17 mouse cellular contexts compared by ENCODE assay signal in genomic region chr1:88406807-88407198, GRCm38 (mm10). TPM values are rescaled to one million over a fixed set of nuclear protein-coding genes. Genes with fewer than 3 reads are reported as not detected.
DNase-seq lines count a peak whose midpoint lies in the region; ATAC-seq and TF ChIP-seq lines count a peak whose summit lies in the region.
"Had no signal": no experiment of that assay in that cellular context is flagged by ENCODE, and none has a peak within 500 bp of the region (broad histone marks: within the 10 kb centered on the region; RNA-seq: fewer than 3 reads in every experiment).

Spp2 (plus strand) TSS chr1:88406961.

- peak; percentile 45; the same call in 1 of the 2 replicates for TF ChIP-seq POLR2A in liver, adult 2 months (IDR thresholded peaks at IDR 0.05; ENCODE audit: extremely low read depth, insufficient read depth, low read length)

- H3K27ac ChIP-seq in midbrain, embryonic 15.5 days = peak within 1 kb of the TSS; percentile 32; the same call in 1 of the 2 replicates
- H3K27ac ChIP-seq in midbrain, embryonic 10.5 days (replicated peaks) = no peak within 1 kb of the TSS
- peak within 1 kb of the TSS; percentile 93 for H3K27ac ChIP-seq in liver, adult 2 months (replicated peaks; ENCODE audit: insufficient read depth, low read depth, low read length)
- peak within 1 kb of the TSS; percentile 66 for H3K27ac ChIP-seq in neural tube, embryonic 15.5 days (replicated peaks)
- H3K27ac ChIP-seq: left cerebral cortex, adult 2 months; neural tube, embryonic 12.5 days had no signal

- no peak for DNase-seq in adrenal gland, postnatal 10 days
- DNase-seq in adrenal gland, adult 8-10 months = no peak
- no peak for DNase-seq in midbrain, embryonic 10.5 days (ENCODE audit: low spot score)
- DNase-seq in liver, adult 2 months (ENCODE audit: extremely low read depth, low read depth, low spot score) = peak; percentile 97
- DNase-seq in T-cell, adult 2 months (ENCODE audit: low spot score) = no peak
- DNase-seq in layer of hippocampus, postnatal 36 days = no peak
- DNase-seq: adrenal gland, postnatal 36 days; lung, adult 18-20 months; thymus, postnatal 14 days had no signal

- no peaks in the 10 kb centered on the region for H3K4me1 ChIP-seq in midbrain, embryonic 15.5 days
- H3K4me1 ChIP-seq in midbrain, embryonic 10.5 days = peaks cover 11% of the 10 kb centered on the region
- H3K4me1 ChIP-seq in liver, adult 2 months (ENCODE audit: control insufficient read depth, insufficient read depth, low read length) = peaks cover 16% of the 10 kb centered on the region
- peaks cover 31% of the 10 kb centered on the region for H3K4me1 ChIP-seq in neural tube, embryonic 15.5 days

- no peaks in the 10 kb centered on the region for H3K27me3 ChIP-seq in midbrain, embryonic 15.5 days (replicated peaks)
- H3K27me3 ChIP-seq in midbrain, embryonic 10.5 days (ENCODE audit: low read depth, poor library complexity, severe bottlenecking) = no peaks in the 10 kb centered on the region
- H3K27me3 ChIP-seq in liver, adult 2 months (ENCODE audit: control insufficient read depth, insufficient read depth, low read length) = no peaks in the 10 kb centered on the region
- no peaks in the 10 kb centered on the region for H3K27me3 ChIP-seq in neural tube, embryonic 15.5 days (replicated peaks)
- H3K27me3 ChIP-seq: neural tube, embryonic 12.5 days; Patski had no signal

- WGBS in midbrain, embryonic 15.5 days = 77% methylated on average over 5 of the region's 5 CpGs
- 75% methylated on average over 5 of the region's 5 CpGs for WGBS in midbrain, embryonic 10.5 days
- WGBS in liver, adult 2 months = 23% methylated on average over 5 of the region's 5 CpGs
- 84% methylated on average over 5 of the region's 5 CpGs for WGBS in neural tube, embryonic 15.5 days

- H3K9me3 ChIP-seq in midbrain, embryonic 15.5 days = no peaks in the 10 kb centered on the region
- no peaks in the 10 kb centered on the region for H3K9me3 ChIP-seq in midbrain, embryonic 10.5 days (replicated peaks)
- no peaks in the 10 kb centered on the region for H3K9me3 ChIP-seq in neural tube, embryonic 15.5 days (replicated peaks)
- H3K9me3 ChIP-seq: neural tube, embryonic 12.5 days had no signal

- ATAC-seq in midbrain, embryonic 15.5 days (replicated peaks) = no peak
- ATAC-seq in neural tube, embryonic 15.5 days (ENCODE audit: low FRiP score) = no peak
- ATAC-seq: Patski had no signal

- H3K36me3 ChIP-seq in midbrain, embryonic 15.5 days (replicated peaks) = no peaks in the 10 kb centered on the region
- no peaks in the 10 kb centered on the region for H3K36me3 ChIP-seq in midbrain, embryonic 10.5 days
- H3K36me3 ChIP-seq in liver, adult 2 months (ENCODE audit: control insufficient read depth, insufficient read depth, low read length) = peaks cover 3% of the 10 kb centered on the region; the same call in 1 of the 2 replicates
- H3K36me3 ChIP-seq in neural tube, embryonic 15.5 days = no peaks in the 10 kb centered on the region
- H3K36me3 ChIP-seq: neural tube, embryonic 12.5 days had no signal

- no peaks in the 10 kb centered on the region for H3K79me2 ChIP-seq in liver, adult 2 months (ENCODE audit: control insufficient read depth, insufficient read depth, low read length)

- no peak within 1 kb of the TSS for H3K4me2 ChIP-seq in midbrain, embryonic 15.5 days
- peak within 1 kb of the TSS; percentile 2; the same call in 1 of the 2 replicates for H3K4me2 ChIP-seq in neural tube, embryonic 15.5 days
- H3K4me2 ChIP-seq: neural tube, embryonic 12.5 days had no signal

- TF ChIP-seq CTCF in liver, adult 2 months (IDR thresholded peaks at IDR 0.05; ENCODE audit: low read depth, low read length) = no peak

- H3K4me3 ChIP-seq in midbrain, embryonic 15.5 days = no peak within 1 kb of the TSS
- H3K4me3 ChIP-seq in midbrain, embryonic 10.5 days = no peak within 1 kb of the TSS
- peak within 1 kb of the TSS; percentile 72 for H3K4me3 ChIP-seq in liver, adult 2 months (ENCODE audit: insufficient read depth, low read depth, low read length)
- no peak within 1 kb of the TSS for H3K4me3 ChIP-seq in neural tube, embryonic 15.5 days (replicated peaks)
- H3K4me3 ChIP-seq: left cerebral cortex, adult 2 months; neural tube, embryonic 12.5 days had no signal

- no peak within 1 kb of the TSS for H3K9ac ChIP-seq in midbrain, embryonic 15.5 days
- H3K9ac ChIP-seq in liver, adult 2 months (ENCODE audit: low read depth, low read length) = peak within 1 kb of the TSS; percentile 79
- H3K9ac ChIP-seq in neural tube, embryonic 15.5 days (replicated peaks) = no peak within 1 kb of the TSS
- H3K9ac ChIP-seq: neural tube, embryonic 12.5 days had no signal

RNA-seq across cellular contexts. Expression of gene Spp2, which starts in this region (rescaled TPM):
- 100 to 1,000 TPM in 1 of 2 experiments, 10 to 100 TPM in 1; 42.3 to 106 TPM for total RNA-seq in adrenal gland, postnatal 10 days (2021)
- not detected for total RNA-seq in adrenal gland, adult 8-10 months (2022)
- 0.69 and 0.77 TPM in 2 replicates for polyA plus RNA-seq in midbrain, embryonic 15.5 days (2015; fragmentation: Nextera tagmentation; extraction: Ambion mirVana)
- polyA plus RNA-seq in midbrain, embryonic 10.5 days (2016; fragmentation: Nextera tagmentation; extraction: Ambion mirVana) = not detected in 2 replicates
- total RNA-seq in liver, adult 2 months (2014; rRNA removed) = 216 and 373 TPM in 2 replicates
- 298 and 325 TPM in 2 replicates for polyA plus RNA-seq in liver, adult 2 months (2012; rRNA removed)
- not detected in 2 replicates for polyA plus RNA-seq in neural tube, embryonic 15.5 days (2015; fragmentation: Nextera tagmentation; extraction: Ambion mirVana)
- total RNA-seq in layer of hippocampus, postnatal 36 days (2021) = not detected
- total RNA-seq: adrenal gland, postnatal 36 days; common myeloid progenitor, adult 5-6 weeks; left cerebral cortex, adult 2 months; megakaryocyte progenitor cell, adult 5-6 weeks had no signal
- polyA plus RNA-seq: gonadal fat pad, adult 2 months; neural tube, embryonic 12.5 days had no signal

Comparison
In these comparisons a context has a peak if more than half of its experiments do, and no peak if none do; other contexts are left out.
1. RNA of gene Spp2 (total RNA-seq): 216 to 373 TPM in liver, adult 2 months and 42.3 to 106 TPM in adrenal gland, postnatal 10 days; not detected in layer of hippocampus, postnatal 36 days and not detected in adrenal gland, adult 8-10 months; every median in the first group is over 10 times any median in the second.
2. RNA of gene Spp2 (polyA plus RNA-seq): 298 to 325 TPM in liver, adult 2 months; 0.69 to 0.77 TPM in midbrain, embryonic 15.5 days, not detected in neural tube, embryonic 15.5 days and not detected in midbrain, embryonic 10.5 days; every median in the first group is over 100 times any median in the second.